Mouse (Mus musculus): Measurements from ENCODE around the gene Olfr1412. TPM values are rescaled to one million over a fixed set of nuclear protein-coding genes. Genes with fewer than 3 reads are reported as not detected.

Olfr1412 gene
- polyA plus RNA-seq, 1 experiment = not detected

DNA sequence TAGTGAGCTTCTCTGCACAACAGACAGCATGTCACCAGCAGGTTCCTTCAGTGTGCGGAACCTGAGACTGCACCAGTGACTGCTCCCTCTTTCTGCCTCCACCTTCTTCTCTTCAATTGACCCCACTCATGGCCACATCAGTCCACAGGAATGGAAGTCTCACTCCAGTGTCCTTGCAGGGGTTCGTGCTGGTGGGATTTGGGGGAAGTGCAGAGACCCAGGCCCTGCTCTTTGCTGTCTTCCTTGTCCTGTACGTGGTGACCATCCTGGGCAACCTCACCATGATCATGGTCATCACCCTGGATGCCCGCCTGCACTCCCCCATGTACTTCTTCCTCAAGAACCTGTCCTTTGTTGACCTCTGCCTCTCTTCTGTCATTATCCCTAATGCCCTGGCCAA is 22.1 kb downstream of the Olfr1412 start:
- H3K4me1 ChIP-seq (ENCODE audit: control insufficient read depth, insufficient read depth, low read length) = no peaks in the 10 kb centered on the region
- TF ChIP-seq CTCF (IDR thresholded peaks at IDR 0.05; ENCODE audit: control insufficient read depth, insufficient read depth, insufficient replicate concordance, low read depth, low read length) (no peak), POLR2A (IDR thresholded peaks at IDR 0.05; ENCODE audit: control insufficient read depth, low read depth, low read length) (no peak)
- H3K4me3 ChIP-seq (ENCODE audit: control insufficient read depth, low read depth, low read length) = no peak overlapping the region
- no peak overlapping the region for H3K27ac ChIP-seq (ENCODE audit: control insufficient read depth, insufficient read depth, low read depth, low read length)
- H3K27me3 ChIP-seq (ENCODE audit: control insufficient read depth, insufficient read depth, low read length) = no peaks in the 10 kb centered on the region
- H3K36me3 ChIP-seq (ENCODE audit: control insufficient read depth, insufficient read depth, low read length) = no peaks in the 10 kb centered on the region

GRCm38 (mm10) chr1:92611008-92611407 is 25.4 kb downstream of the Olfr1412 start:
- no peaks in the 10 kb centered on the region for H3K4me1 ChIP-seq (ENCODE audit: control insufficient read depth, insufficient read depth, low read length)
- H3K27me3 ChIP-seq (ENCODE audit: control insufficient read depth, insufficient read depth, low read length) = no peaks in the 10 kb centered on the region
- H3K36me3 ChIP-seq (ENCODE audit: control insufficient read depth, insufficient read depth, low read length) = no peaks in the 10 kb centered on the region
- peak; percentile 69; the same call in 1 of the 2 replicates for TF ChIP-seq CTCF (IDR thresholded peaks at IDR 0.05; ENCODE audit: control insufficient read depth, insufficient read depth, insufficient replicate concordance, low read depth, low read length)
- no peak for TF ChIP-seq POLR2A (IDR thresholded peaks at IDR 0.05; ENCODE audit: control insufficient read depth, low read depth, low read length)
- no peak overlapping the region for H3K27ac ChIP-seq (ENCODE audit: control insufficient read depth, insufficient read depth, low read depth, low read length)
- no peak overlapping the region for H3K4me3 ChIP-seq (ENCODE audit: control insufficient read depth, low read depth, low read length)

DNA sequence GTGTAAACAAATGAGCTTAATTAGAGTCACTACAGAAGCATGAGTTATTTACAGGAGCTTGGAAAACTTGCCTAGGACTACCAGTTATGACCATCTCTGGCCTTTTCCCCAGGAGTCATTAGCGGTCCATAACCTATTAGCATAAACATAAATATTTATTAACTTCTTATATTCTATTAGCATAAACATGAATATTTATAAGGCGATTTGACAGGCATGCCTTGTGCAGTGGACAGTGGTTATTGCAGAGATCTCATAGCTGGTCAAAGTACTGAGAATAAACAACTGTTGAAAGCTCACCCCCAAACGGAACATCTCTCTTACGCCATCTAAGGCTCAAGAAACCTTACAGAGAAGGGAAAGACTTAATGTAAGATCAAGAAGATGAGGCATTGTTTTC is 27.6 kb downstream of the Olfr1412 start:
- TF ChIP-seq POLR2A (IDR thresholded peaks at IDR 0.05; ENCODE audit: control insufficient read depth, low read depth, low read length) (no peak), CTCF (IDR thresholded peaks at IDR 0.05; ENCODE audit: control insufficient read depth, insufficient read depth, insufficient replicate concordance, low read depth, low read length) (no peak)
- Histone ChIP-seq H3K27ac (ENCODE audit: control insufficient read depth, insufficient read depth, low read depth, low read length) (no peak overlapping the region), H3K27me3 (ENCODE audit: control insufficient read depth, insufficient read depth, low read length) (no peaks in the 10 kb centered on the region), H3K36me3 (ENCODE audit: control insufficient read depth, insufficient read depth, low read length) (no peaks in the 10 kb centered on the region), H3K4me1 (ENCODE audit: control insufficient read depth, insufficient read depth, low read length) (no peaks in the 10 kb centered on the region; the same call in 1 of the 2 replicates), H3K4me3 (ENCODE audit: control insufficient read depth, low read depth, low read length) (no peak overlapping the region)

DNA sequence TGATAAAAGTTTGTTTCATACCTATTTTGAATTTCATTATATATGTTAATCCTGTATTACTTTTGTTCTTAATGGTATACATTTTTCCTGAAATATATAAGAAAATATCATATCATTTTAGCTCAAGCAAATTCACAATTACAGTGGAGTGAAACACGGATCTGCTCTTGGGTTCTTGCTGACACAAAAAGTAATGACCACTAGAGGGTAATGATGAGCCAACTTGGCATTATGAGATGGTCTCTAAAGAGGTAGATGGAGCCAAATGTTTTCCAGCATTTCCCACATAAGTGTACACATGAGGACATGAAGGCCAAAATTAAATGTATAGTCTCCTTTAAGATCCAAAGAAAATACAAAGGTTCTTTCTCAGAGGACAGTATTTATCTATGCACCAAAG is 28.9 kb downstream of the Olfr1412 start:
- H3K27me3 ChIP-seq (ENCODE audit: control insufficient read depth, insufficient read depth, low read length) = no peaks in the 10 kb centered on the region
- TF ChIP-seq CTCF (IDR thresholded peaks at IDR 0.05; ENCODE audit: control insufficient read depth, insufficient read depth, insufficient replicate concordance, low read depth, low read length) = no peak; the same call in 1 of the 2 replicates
- TF ChIP-seq POLR2A (IDR thresholded peaks at IDR 0.05; ENCODE audit: control insufficient read depth, low read depth, low read length) = no peak
- H3K4me1 ChIP-seq (ENCODE audit: control insufficient read depth, insufficient read depth, low read length) = no peaks in the 10 kb centered on the region; the same call in 1 of the 2 replicates
- no peak overlapping the region for H3K27ac ChIP-seq (ENCODE audit: control insufficient read depth, insufficient read depth, low read depth, low read length)
- no peak overlapping the region for H3K4me3 ChIP-seq (ENCODE audit: control insufficient read depth, low read depth, low read length)
- no peaks in the 10 kb centered on the region for H3K36me3 ChIP-seq (ENCODE audit: control insufficient read depth, insufficient read depth, low read length)

GRCm38 (mm10) chr1:92616046-92616445 is 30.5 kb downstream of the Olfr1412 start:
- Histone ChIP-seq H3K4me1 (ENCODE audit: control insufficient read depth, insufficient read depth, low read length) (no peaks in the 10 kb centered on the region; the same call in 1 of the 2 replicates), H3K27ac (ENCODE audit: control insufficient read depth, insufficient read depth, low read depth, low read length) (no peak overlapping the region), H3K36me3 (ENCODE audit: control insufficient read depth, insufficient read depth, low read length) (no peaks in the 10 kb centered on the region), H3K4me3 (ENCODE audit: control insufficient read depth, low read depth, low read length) (no peak overlapping the region), H3K27me3 (ENCODE audit: control insufficient read depth, insufficient read depth, low read length) (no peaks in the 10 kb centered on the region)
- no peak for TF ChIP-seq CTCF (IDR thresholded peaks at IDR 0.05; ENCODE audit: control insufficient read depth, insufficient read depth, insufficient replicate concordance, low read depth, low read length)
- TF ChIP-seq POLR2A (IDR thresholded peaks at IDR 0.05; ENCODE audit: control insufficient read depth, low read depth, low read length) = no peak

DNA sequence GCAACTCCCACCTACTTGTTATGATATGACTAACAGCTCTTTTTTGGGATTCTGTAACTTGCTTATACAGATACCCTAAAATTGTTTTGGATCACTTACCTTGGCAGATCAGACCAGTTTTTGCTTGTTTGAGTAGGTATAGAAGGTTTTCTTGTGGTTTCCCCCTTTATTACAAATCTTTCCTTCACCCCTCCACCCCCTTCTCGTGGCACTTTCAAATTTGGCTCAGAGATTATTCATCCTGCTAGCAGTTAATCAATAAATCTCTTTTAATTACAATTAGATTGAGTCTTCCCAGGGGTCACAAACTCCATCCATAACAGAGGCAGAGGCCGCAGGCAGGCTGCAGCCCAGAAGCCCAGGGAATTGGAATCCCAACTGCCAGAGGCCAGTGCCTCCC is 31.9 kb downstream of the Olfr1412 start, which contains the start of gene Olfr12:
Gene Olfr12, plus strand, starts transcription at position 301 of the 400 bp plus-strand sequence.
- Histone ChIP-seq H3K27me3 (ENCODE audit: control insufficient read depth, insufficient read depth, low read length) (no peaks in the 10 kb centered on the region), H3K36me3 (ENCODE audit: control insufficient read depth, insufficient read depth, low read length) (no peaks in the 10 kb centered on the region), H3K4me1 (ENCODE audit: control insufficient read depth, insufficient read depth, low read length) (no peaks in the 10 kb centered on the region; the same call in 1 of the 2 replicates), H3K27ac (ENCODE audit: control insufficient read depth, insufficient read depth, low read depth, low read length) (no peak within 1 kb of the TSS), H3K4me3 (ENCODE audit: control insufficient read depth, low read depth, low read length) (no peak within 1 kb of the TSS)
- TF ChIP-seq CTCF (IDR thresholded peaks at IDR 0.05; ENCODE audit: control insufficient read depth, insufficient read depth, insufficient replicate concordance, low read depth, low read length) (no peak), POLR2A (IDR thresholded peaks at IDR 0.05; ENCODE audit: control insufficient read depth, low read depth, low read length) (no peak)

- Histone ChIP-seq H3K4me1 (ENCODE audit: control insufficient read depth, insufficient read depth, low read length) (no peaks in the 10 kb centered on the region; the same call in 1 of the 2 replicates), H3K27ac (ENCODE audit: control insufficient read depth, insufficient read depth, low read depth, low read length) (no peak overlapping the region), H3K36me3 (ENCODE audit: control insufficient read depth, insufficient read depth, low read length) (no peaks in the 10 kb centered on the region), H3K4me3 (ENCODE audit: control insufficient read depth, low read depth, low read length) (no peak overlapping the region), H3K27me3 (ENCODE audit: control insufficient read depth, insufficient read depth, low read length) (no peaks in the 10 kb centered on the region)
- TF ChIP-seq CTCF (IDR thresholded peaks at IDR 0.05; ENCODE audit: control insufficient read depth, insufficient read depth, insufficient replicate concordance, low read depth, low read length) = no peak
- TF ChIP-seq POLR2A (IDR thresholded peaks at IDR 0.05; ENCODE audit: control insufficient read depth, low read depth, low read length) = no peak
Measured at GRCm38 (mm10) chr1:92618360-92618759, 32.8 kb downstream of the Olfr1412 start.
